11 mouse cellular contexts compared by ENCODE assay signal in genomic region chr16:64961690-64962089, GRCm38 (mm10).
A peak's percentile ranks its signal among the peaks of the same experiment; 100 is the strongest.
DNase-seq lines count a peak whose midpoint lies in the region; ATAC-seq and TF ChIP-seq lines count a peak whose summit lies in the region.
"Had no signal": no experiment of that assay in that cellular context is flagged by ENCODE, and none has a peak within 500 bp of the region (broad histone marks: within the 10 kb centered on the region; RNA-seq: fewer than 3 reads in every experiment).

No protein-coding gene starts in this region.

- DNase-seq in embryonic facial prominence, embryonic 11.5 days (ENCODE audit: low spot score): peak; percentile 3
- DNase-seq in embryonic facial prominence, embryonic 10.5 days (ENCODE audit: low spot score): no peak
- no peak for DNase-seq in lung, postnatal 0 days (ENCODE audit: low spot score)
- no peak for DNase-seq in lung, adult 18-20 months
- peak; percentile 51 for DNase-seq in R1 (ENCODE audit: low read depth, low spot score)
- peak; percentile 1 to 2 for DNase-seq in natural killer cell, adult 2 months (ENCODE audit: low spot score in 2 of 2)
- no peak for DNase-seq in frontal cortex, postnatal 14 days (ENCODE audit: low spot score in 2 of 2)

- H3K27me3 ChIP-seq in embryonic facial prominence, embryonic 11.5 days (ENCODE audit: control insufficient read depth, insufficient read depth, low read length): no peaks in the 10 kb centered on the region
- H3K27me3 ChIP-seq in embryonic facial prominence, embryonic 10.5 days (replicated peaks; ENCODE audit: low read depth, poor library complexity, severe bottlenecking): no peaks in the 10 kb centered on the region
- H3K27me3 ChIP-seq in lung, postnatal 0 days (replicated peaks; ENCODE audit: insufficient read depth, low read length): no peaks in the 10 kb centered on the region
- no peaks in the 10 kb centered on the region for H3K27me3 ChIP-seq in midbrain, embryonic 16.5 days (ENCODE audit: control insufficient read depth, insufficient read depth, low read depth, low read length)
- H3K27me3 ChIP-seq: embryonic facial prominence, embryonic 13.5 days; midbrain, embryonic 12.5 days; stomach, embryonic 15.5 days had no signal

- H3K4me2 ChIP-seq in embryonic facial prominence, embryonic 11.5 days (ENCODE audit: low read depth, low read length): no peak overlapping the region
- H3K4me2 ChIP-seq in lung, postnatal 0 days (replicated peaks; ENCODE audit: low read depth, low read length): no peak overlapping the region
- H3K4me2 ChIP-seq in midbrain, embryonic 16.5 days (ENCODE audit: low read length): no peak overlapping the region
- H3K4me2 ChIP-seq: embryonic facial prominence, embryonic 13.5 days; midbrain, embryonic 12.5 days; stomach, embryonic 15.5 days had no signal

- no peaks in the 10 kb centered on the region for H3K9me3 ChIP-seq in embryonic facial prominence, embryonic 11.5 days (replicated peaks; ENCODE audit: control insufficient read depth, low read length)
- no peaks in the 10 kb centered on the region for H3K9me3 ChIP-seq in embryonic facial prominence, embryonic 10.5 days
- H3K9me3 ChIP-seq in lung, postnatal 0 days (ENCODE audit: low read length): no peaks in the 10 kb centered on the region
- no peaks in the 10 kb centered on the region; the same call in 1 of the 2 replicates for H3K9me3 ChIP-seq in midbrain, embryonic 16.5 days (replicated peaks; ENCODE audit: control insufficient read depth, low read length, poor library complexity, severe bottlenecking)
- H3K9me3 ChIP-seq: midbrain, embryonic 12.5 days; stomach, embryonic 15.5 days had no signal

- 91% methylated on average over 4 of the region's 4 CpGs for WGBS in embryonic facial prominence, embryonic 11.5 days
- WGBS in embryonic facial prominence, embryonic 10.5 days: 92% methylated on average over 4 of the region's 4 CpGs
- 87% methylated on average over 4 of the region's 4 CpGs for whole genome bisulfite sequencing in lung, postnatal 0 days
- WGBS in midbrain, embryonic 16.5 days: 96% methylated on average over 4 of the region's 4 CpGs

- peak; percentile 56 for TF ChIP-seq CTCF in lung, postnatal 0 days (IDR thresholded peaks at IDR 0.05)

- no peaks in the 10 kb centered on the region for H3K4me1 ChIP-seq in embryonic facial prominence, embryonic 11.5 days (ENCODE audit: control insufficient read depth, insufficient read depth, low read length)
- H3K4me1 ChIP-seq in embryonic facial prominence, embryonic 10.5 days: no peaks in the 10 kb centered on the region
- H3K4me1 ChIP-seq in lung, postnatal 0 days (ENCODE audit: insufficient read depth, low read depth, low read length): no peaks in the 10 kb centered on the region
- no peaks in the 10 kb centered on the region for H3K4me1 ChIP-seq in midbrain, embryonic 16.5 days (ENCODE audit: control insufficient read depth, insufficient read depth, low read length)
- H3K4me1 ChIP-seq: embryonic facial prominence, embryonic 13.5 days; midbrain, embryonic 12.5 days; stomach, embryonic 15.5 days had no signal

- TF ChIP-seq EP300 in lung, postnatal 0 days (IDR thresholded peaks at IDR 0.05): no peak

- no peak overlapping the region for H3K9ac ChIP-seq in embryonic facial prominence, embryonic 11.5 days (replicated peaks; ENCODE audit: low read length)
- no peak overlapping the region for H3K9ac ChIP-seq in lung, postnatal 0 days (replicated peaks; ENCODE audit: low read depth)
- no peak overlapping the region for H3K9ac ChIP-seq in midbrain, embryonic 16.5 days (ENCODE audit: low read depth, low read length)
- H3K9ac ChIP-seq: embryonic facial prominence, embryonic 13.5 days; midbrain, embryonic 12.5 days; stomach, embryonic 15.5 days had no signal

- no peaks in the 10 kb centered on the region for H3K36me3 ChIP-seq in embryonic facial prominence, embryonic 11.5 days (replicated peaks; ENCODE audit: control insufficient read depth, insufficient read depth, low read depth, low read length)
- H3K36me3 ChIP-seq in embryonic facial prominence, embryonic 10.5 days (replicated peaks): no peaks in the 10 kb centered on the region
- no peaks in the 10 kb centered on the region for H3K36me3 ChIP-seq in lung, postnatal 0 days (ENCODE audit: insufficient read depth, low read length)
- H3K36me3 ChIP-seq in midbrain, embryonic 16.5 days (ENCODE audit: control insufficient read depth, insufficient read depth, low read length): no peaks in the 10 kb centered on the region
- H3K36me3 ChIP-seq: embryonic facial prominence, embryonic 13.5 days; midbrain, embryonic 12.5 days; stomach, embryonic 15.5 days had no signal

- H3K4me3 ChIP-seq in embryonic facial prominence, embryonic 11.5 days (ENCODE audit: low read depth, low read length): no peak overlapping the region
- no peak overlapping the region for H3K4me3 ChIP-seq in embryonic facial prominence, embryonic 10.5 days
- H3K4me3 ChIP-seq in lung, postnatal 0 days (ENCODE audit: low read depth, low read length): no peak overlapping the region
- H3K4me3 ChIP-seq in midbrain, embryonic 16.5 days (ENCODE audit: low read depth, low read length): no peak overlapping the region
- H3K4me3 ChIP-seq: embryonic facial prominence, embryonic 13.5 days; midbrain, embryonic 12.5 days; stomach, embryonic 15.5 days had no signal

- H3K27ac ChIP-seq in embryonic facial prominence, embryonic 11.5 days (replicated peaks; ENCODE audit: low read depth, low read length): no peak overlapping the region
- no peak overlapping the region for H3K27ac ChIP-seq in embryonic facial prominence, embryonic 10.5 days (replicated peaks)
- H3K27ac ChIP-seq in lung, postnatal 0 days (ENCODE audit: low read length): no peak overlapping the region
- H3K27ac ChIP-seq in midbrain, embryonic 16.5 days (ENCODE audit: low read length): no peak overlapping the region
- H3K27ac ChIP-seq: embryonic facial prominence, embryonic 13.5 days; midbrain, embryonic 12.5 days; stomach, embryonic 15.5 days had no signal

- ATAC-seq in embryonic facial prominence, embryonic 11.5 days (replicated peaks; ENCODE audit: insufficient number of reproducible peaks, low FRiP score, low TSS enrichment, low read depth): no peak
- no peak for ATAC-seq in lung, postnatal 0 days
- no peak for ATAC-seq in midbrain, embryonic 16.5 days

Comparison
In these comparisons a context has a peak if more than half of its experiments do, and no peak if none do; other contexts are left out.
1. DNase-seq: peak in embryonic facial prominence, embryonic 11.5 days (single experiment), R1 (single experiment) and natural killer cell, adult 2 months (2 of 2); none in embryonic facial prominence, embryonic 10.5 days (single experiment), lung, postnatal 0 days (single experiment), lung, adult 18-20 months (0 of 2) and frontal cortex, postnatal 14 days (0 of 2).